Mouse (Mus musculus) heart, adult 11 months (tissue): ENCODE data around the gene Cox11.
A peak's percentile ranks its signal among the peaks of the same experiment; 100 is the strongest.

Experiments used
- DNase-seq: peaks from one replicate; pipeline ENCODE4 v3.0.0; 2022

Gene Cox11

GRCm38 (mm10) chr11:90665161-90665560 lies 27.2 kb downstream of the Cox11 start:
- DNase-seq = peak; percentile 91

DNA sequence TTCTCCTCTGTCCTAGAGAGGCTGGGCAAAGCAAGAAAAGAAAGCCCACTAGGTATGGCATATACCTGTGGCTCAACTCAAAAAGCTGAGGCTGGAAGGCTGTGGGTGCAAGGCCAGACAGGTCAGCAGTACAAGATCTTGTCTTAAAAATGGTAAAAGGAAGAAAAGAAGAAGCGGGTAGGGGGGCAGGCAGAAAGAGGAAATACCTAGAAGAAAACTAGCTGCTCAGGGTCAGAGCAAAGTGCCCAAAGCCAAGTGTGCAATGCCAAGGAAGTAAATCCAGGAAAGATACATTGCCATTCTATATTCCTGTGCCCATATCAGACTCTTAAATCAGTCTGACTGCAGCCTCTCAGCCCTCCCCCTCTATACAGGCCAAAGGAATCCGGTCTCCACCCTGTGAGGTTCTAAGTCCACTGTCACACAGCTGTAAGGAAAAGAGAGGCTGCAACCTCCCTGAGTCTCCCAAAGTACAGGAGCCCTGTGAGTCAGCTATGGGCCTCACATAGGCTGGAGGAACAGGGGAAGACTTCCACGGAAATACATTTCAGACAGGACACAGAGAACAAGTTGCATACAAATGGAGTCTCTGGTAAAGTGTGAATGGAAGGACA lies 28.3 kb downstream of the Cox11 start:
- DNase-seq = peak; percentile 45

DNA sequence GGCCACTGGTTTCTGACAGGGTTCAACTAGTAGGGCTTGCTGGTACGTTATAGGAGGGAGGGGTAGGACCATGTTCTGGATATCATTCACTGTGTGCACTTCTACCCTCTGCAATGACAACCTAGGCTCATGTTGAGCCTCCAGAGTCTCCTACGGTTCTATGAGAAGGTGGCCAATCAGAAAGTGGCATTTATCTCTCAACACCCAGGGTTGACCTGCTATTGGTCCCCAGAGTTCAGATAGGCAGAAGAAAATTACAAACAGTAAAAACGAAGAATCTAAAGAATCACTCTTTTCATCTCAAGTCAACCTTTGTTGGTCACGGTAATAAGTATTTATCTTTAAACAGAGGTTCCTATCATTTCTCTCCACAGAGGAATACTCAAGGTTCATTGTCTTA lies 28.9 kb downstream of the Cox11 start:
- DNase-seq = no peak

DNA sequence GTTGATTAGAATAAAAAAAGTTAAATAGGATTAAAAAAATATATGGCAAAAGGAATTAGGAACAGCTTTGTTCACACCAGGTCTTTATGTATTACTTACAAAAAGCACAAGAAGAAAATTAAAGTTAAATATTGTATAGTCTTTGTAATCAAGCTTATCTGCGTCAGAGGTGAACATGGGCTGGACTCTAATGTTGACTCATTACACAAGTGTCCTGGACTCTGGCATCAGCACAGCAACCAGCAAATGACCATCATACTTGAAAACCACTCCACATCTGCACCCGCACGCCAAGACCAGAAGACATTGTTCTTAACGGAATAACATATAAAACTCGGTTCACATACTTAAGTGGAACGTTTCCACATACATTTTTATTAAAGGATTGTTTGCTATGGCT lies 29.4 kb downstream of the Cox11 start:
- DNase-seq = no peak

DNA sequence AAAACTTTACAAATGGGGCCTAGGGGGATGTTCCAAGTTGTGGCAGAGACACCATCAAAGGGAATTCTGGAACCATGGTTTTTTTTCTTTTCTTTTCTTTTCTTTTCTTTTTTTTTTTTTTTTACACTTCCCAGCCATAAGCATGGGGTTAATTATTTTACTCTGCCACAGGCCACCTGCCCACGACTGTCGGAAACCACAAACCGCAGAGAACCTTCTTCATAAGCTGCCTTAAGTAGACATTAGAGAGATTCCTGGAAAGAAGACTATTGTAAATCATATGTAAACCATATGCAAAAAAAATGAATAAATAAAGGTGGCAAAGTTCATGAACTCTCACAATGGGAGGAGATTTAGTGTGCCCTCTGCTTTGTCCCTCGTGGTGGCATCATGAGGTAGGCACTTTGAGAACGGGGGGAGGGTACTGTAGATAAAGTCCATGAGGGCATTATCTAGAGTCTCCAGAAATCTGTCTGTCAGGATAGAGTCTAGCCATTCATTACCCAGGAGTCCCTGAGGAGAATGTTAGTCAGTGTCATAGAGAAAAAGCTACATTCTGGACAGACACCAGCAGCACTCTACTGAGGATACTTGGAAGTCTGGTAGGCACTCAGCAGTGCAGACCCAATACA lies 37.6 kb downstream of the Cox11 start:
- peak; percentile 59 for DNase-seq

DNA sequence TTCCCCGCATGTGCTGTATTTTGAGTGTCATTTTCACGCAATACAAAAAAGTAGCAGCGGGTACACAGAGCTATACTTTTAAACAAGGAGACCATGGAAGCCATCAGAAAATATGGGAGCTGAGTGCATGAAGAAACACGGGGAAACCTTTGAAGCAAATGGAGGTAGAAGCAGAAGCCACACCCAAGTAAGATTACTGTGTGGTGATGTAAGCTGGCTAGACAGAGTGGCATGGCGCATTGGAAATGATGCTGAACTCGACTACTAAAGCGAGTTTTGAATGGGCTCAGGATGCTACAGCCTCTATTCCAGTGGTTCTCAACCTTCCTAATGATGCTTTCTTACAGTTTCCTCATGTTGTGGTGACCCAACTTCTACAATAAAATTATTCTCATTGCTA lies 39.1 kb downstream of the Cox11 start:
- peak; percentile 61 for DNase-seq

DNA sequence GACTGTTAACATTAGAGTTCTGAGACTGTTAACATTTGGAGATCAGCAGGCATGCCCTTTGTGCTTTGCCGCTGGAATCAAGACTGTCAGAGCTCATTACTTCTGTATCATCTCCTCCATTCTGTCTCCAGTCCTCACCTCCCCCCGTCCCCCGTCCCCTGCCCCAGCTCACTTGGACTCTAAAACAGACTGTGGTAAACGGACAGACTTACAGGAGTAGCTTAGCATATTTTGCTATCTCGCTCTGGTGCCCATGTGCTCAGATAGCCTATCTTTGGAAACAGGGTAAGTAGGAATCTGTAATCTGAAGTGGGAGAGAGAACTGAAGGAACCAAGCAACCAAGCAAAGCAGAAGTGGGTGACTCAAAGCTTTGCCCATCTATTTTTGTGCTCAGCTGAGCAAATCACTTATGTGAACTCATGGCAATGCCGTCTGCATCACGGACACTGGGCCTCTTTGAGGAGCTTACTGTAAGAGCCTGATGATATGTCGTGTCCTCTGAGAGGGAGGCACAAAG lies 39.9 kb downstream of the Cox11 start:
- DNase-seq = peak; percentile 30

DNA sequence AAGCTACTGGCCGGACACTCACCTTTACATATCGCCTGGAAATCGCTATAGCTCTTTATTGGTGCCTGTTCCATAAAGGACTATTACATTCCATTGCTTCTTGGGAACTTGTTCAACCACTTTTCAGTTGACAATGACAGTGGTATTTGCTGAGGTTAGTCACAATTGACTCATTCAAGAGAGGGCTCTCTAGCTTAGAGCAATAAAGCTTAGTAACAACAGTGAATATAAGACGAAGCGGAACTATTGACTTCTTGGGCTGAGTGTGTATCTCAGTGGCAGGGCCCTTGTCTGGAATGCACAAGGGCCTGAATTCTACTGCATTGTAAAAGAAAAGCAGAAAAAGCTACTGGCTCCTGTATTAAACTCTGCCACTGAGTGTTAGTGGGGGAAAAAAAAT lies 40.6 kb downstream of the Cox11 start:
- DNase-seq = no peak

GRCm38 (mm10) chr11:90681171-90681570 lies 43.2 kb downstream of the Cox11 start:
- no peak for DNase-seq

DNA sequence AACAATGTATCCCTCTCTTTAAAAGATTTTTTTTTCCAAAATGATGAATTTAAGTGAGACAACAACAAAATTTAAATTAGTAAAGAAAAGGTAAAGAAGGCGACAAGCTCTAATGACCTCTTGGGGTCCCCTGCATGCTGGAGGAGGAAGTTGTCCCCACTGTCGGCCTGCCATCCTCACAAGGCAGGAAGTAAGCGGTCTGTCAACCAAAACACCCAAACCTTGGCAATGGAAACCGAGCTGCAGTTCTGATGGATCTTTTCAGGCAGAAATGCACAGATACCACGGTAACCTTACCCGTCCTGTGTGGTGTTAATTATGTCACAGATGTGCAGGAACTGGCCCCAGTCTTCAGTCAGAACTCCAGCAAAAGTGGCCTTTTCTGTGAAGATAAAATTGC lies 46.8 kb downstream of the Cox11 start:
- peak; percentile 44 for DNase-seq

DNA sequence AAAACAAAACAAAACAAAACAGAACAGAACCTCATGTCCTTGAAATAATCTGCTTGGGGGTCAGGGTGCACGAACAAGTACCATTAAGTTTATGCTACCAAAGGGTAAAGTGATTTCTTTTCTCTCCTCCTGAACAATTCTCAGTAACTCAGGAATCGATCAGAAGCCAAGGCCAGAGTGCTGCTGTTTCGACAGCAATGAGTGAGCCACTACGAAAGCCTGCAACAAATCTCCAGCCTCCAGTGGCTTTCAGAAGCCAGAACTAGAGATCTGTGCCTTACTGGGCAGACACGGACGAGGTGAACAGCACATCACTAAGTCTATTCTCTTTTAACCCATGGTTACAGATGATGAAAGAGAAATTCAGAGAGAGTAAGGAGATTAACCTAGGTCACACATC lies 47.2 kb downstream of the Cox11 start:
- no peak for DNase-seq

DNA sequence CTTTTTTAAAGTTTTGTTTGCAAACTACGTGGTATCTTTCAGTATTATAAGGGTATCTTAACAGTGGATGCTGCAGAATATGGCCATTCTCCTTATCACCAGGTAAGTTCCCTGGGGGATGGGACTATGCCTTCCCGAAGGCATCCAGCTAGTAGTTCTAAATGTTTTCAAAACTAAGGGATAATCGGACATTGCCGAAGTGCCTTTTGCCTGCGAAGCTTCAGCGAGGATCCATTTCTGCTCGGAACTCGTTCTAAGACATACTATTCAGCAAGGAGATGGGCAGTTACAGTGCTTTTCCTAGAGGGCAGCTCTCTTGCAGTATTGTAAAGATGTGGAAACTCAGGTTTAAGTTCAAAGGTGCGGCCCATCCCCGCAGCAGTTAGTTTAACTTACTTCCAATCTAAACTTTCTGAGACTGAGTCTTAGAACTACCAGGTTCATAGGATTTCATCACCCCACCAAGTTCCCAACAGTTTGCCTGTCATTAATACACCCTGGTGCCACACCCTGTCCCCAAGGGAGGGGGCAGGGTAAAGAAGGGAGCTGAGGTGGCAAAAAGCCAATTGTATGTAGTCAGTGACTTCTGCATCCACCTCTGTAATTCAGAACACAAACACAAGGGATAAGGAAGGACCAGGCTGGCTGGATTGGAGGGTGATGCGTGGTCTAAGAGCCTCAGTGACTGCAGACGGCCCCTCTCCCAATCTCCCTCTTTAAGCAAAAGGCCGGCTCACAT lies 48.5 kb downstream of the Cox11 start:
- DNase-seq = peak; percentile 84

GRCm38 (mm10) chr11:90687040-90687439 lies 49.1 kb downstream of the Cox11 start:
- no peak for DNase-seq

GRCm38 (mm10) chr11:90687460-90688416 lies 49.8 kb downstream of the Cox11 start, which contains the start of gene Tom1l1:
Gene Tom1l1 (minus strand): TSS chr11:90688366.
- peak; percentile 98 for DNase-seq

- DNase-seq = peak; percentile 74
Observed at GRCm38 (mm10) chr11:90690361-90690760, 52.4 kb downstream of the Cox11 start.

- peak; percentile 16 for DNase-seq
Observed at GRCm38 (mm10) chr11:90694206-90694605, 56.2 kb downstream of the Cox11 start.
